24 mouse cellular contexts compared by ENCODE assay signal in the genomic region with DNA sequence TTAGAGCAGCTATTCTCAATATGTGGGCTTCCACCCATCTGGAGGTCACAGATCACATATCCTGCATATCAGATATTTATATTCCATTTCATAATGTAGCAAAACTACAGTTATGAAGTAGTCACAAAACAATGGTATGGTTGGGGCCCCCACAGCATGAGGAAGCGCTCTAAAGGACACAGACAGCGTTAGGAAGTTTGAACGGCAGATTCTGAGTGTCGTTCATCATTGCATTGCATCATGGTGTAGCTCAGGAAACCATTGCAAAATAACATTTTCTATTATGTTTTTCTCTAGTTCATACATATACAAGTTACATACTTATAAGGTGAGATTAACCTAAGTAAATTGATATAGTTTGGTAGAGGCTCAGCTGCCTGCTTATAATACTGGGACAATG.
"Had no signal": no experiment of that assay in that cellular context is flagged by ENCODE, and none has a peak within 500 bp of the region (broad histone marks: within the 10 kb centered on the region; RNA-seq: fewer than 3 reads in every experiment).

No protein-coding gene starts in this region.

- ATAC-seq: hindbrain, postnatal 0 days; intestine, embryonic 16.5 days had no signal

- H3K4me2 ChIP-seq: heart, embryonic 13.5 days; heart, embryonic 15.5 days; hindbrain, embryonic 13.5 days; hindbrain, embryonic 15.5 days; kidney, embryonic 15.5 days; limb, embryonic 13.5 days; limb, embryonic 15.5 days; liver, embryonic 12.5 days had no signal

- H3K4me3 ChIP-seq: heart, embryonic 10.5 days; heart, embryonic 13.5 days; heart, embryonic 15.5 days; hindbrain, embryonic 13.5 days; hindbrain, embryonic 15.5 days; kidney, embryonic 15.5 days; limb, embryonic 13.5 days; limb, embryonic 15.5 days; liver, embryonic 12.5 days had no signal

- DNase-seq: gastrocnemius, postnatal 14 days; gastrocnemius, postnatal 36 days; heart, postnatal 14 days; heart, postnatal 36 days; kidney, adult 11 months; kidney, adult 2 months; kidney, adult 9 months; kidney, postnatal 14 days; kidney, postnatal 36 days; layer of hippocampus, adult 9-11 months; layer of hippocampus, postnatal 36 days; left cerebral cortex, postnatal 4 days had no signal

- H3K36me3 ChIP-seq: heart, embryonic 15.5 days had no signal

- H3K27ac ChIP-seq: heart, embryonic 10.5 days; heart, embryonic 13.5 days; heart, embryonic 15.5 days; hindbrain, embryonic 13.5 days; hindbrain, embryonic 15.5 days; hindbrain, postnatal 0 days; kidney, embryonic 15.5 days; kidney, postnatal 0 days; limb, embryonic 13.5 days; limb, embryonic 15.5 days; liver, embryonic 12.5 days had no signal

- H3K9me3 ChIP-seq: heart, embryonic 10.5 days; heart, embryonic 13.5 days; heart, embryonic 15.5 days; hindbrain, embryonic 13.5 days; hindbrain, embryonic 15.5 days; kidney, embryonic 15.5 days; limb, embryonic 13.5 days; limb, embryonic 15.5 days; liver, embryonic 12.5 days had no signal

- H3K9ac ChIP-seq: heart, embryonic 13.5 days; heart, embryonic 15.5 days; hindbrain, embryonic 13.5 days; hindbrain, embryonic 15.5 days; kidney, embryonic 15.5 days; limb, embryonic 13.5 days; limb, embryonic 15.5 days; liver, embryonic 12.5 days had no signal

- H3K27me3 ChIP-seq: heart, embryonic 13.5 days; heart, embryonic 15.5 days; hindbrain, embryonic 13.5 days; hindbrain, embryonic 15.5 days; kidney, embryonic 15.5 days; limb, embryonic 13.5 days; limb, embryonic 15.5 days; liver, embryonic 12.5 days had no signal

- H3K4me1 ChIP-seq: heart, embryonic 10.5 days; heart, embryonic 13.5 days; heart, embryonic 15.5 days; hindbrain, embryonic 13.5 days; hindbrain, embryonic 15.5 days; kidney, embryonic 15.5 days; limb, embryonic 13.5 days; limb, embryonic 15.5 days; liver, embryonic 12.5 days had no signal
